Mouse (Mus musculus): ENCODE results near the gene Pdf. TPM values are rescaled to one million over a fixed set of nuclear protein-coding genes. Genes with fewer than 3 reads are reported as not detected.

Gene Pdf
- total RNA-seq (2021) (10 to 100 TPM; 40.4 to 62.3 TPM), polyA plus RNA-seq (2012; rRNA removed) (133 and 144 TPM in 2 replicates)
- long read RNA-seq, transcript Pdf-201 (2 exons, 1,306 nt) = major isoform, 128 of 136 reads
- long read RNA-seq, partial matches to known transcripts = 0 of 136 reads
- long read RNA-seq, other reads (novel, unspliced or antisense) = 8 of 136 reads

GRCm38 (mm10) chr8:107048061-107048941, at the start of gene Pdf:
Pdf (minus strand) TSS chr8:107048614.
- peak; percentile 93 for DNase-seq

GRCm38 (mm10) chr8:107096366-107097036, 48.1 kb upstream of the Pdf start, which contains the start of gene Terf2:
Terf2 (minus strand) TSS chr8:107096547.
- DNase-seq = peak; percentile 96

- DNase-seq = no peak
These were observed 47.4 kb upstream of the Pdf start for GRCm38 (mm10) chr8:107095717-107096365.

DNA sequence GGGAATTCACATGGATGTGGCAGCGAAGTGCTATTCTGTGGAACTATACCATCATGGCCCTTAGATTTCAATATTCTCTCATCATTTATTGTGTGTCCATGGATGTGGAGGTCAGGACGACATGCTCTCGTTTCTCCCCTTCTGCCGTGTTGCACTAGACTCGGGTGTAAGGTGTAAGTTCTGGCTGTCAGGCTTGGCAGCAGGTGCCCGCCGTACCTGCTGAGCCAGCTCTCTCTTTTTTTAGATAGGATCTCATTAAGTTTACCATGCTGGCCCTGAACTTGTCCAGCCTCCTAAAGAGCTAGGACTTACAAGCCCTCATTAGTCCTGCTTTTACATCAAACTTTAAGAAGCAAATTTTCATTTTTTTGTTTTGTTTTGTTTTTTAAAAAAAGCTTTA, 42.1 kb upstream of the Pdf start:
- DNase-seq = no peak

GRCm38 (mm10) chr8:107088526-107089063, 40.2 kb upstream of the Pdf start:
- no peak for DNase-seq

DNA sequence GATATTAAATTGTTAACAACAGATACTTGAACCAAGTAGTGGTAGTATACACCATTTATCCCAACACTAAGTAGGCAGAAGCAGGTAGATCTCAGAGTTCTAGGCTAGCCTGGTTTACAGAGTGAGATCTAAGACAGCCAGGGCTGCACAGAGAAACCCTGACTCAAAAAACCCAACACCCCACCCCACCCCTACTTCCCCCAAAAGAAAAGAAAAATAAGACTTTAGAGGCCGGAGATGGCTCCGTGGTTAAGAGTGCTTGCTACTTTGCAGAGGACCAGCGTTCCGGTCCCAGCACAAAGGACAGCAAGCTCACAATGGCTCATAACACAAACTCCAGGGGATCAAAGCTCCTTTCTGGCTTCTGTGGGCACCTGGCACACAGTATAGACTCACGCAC, 37.6 kb upstream of the Pdf start:
- DNase-seq = no peak

- no peak for DNase-seq
These were observed 36.9 kb upstream of the Pdf start for GRCm38 (mm10) chr8:107085358-107085757.

GRCm38 (mm10) chr8:107076239-107076888, 27.9 kb upstream of the Pdf start:
- peak; percentile 61 for DNase-seq

- DNase-seq = no peak
These were observed 25.7 kb upstream of the Pdf start for GRCm38 (mm10) chr8:107074128-107074527.

DNA sequence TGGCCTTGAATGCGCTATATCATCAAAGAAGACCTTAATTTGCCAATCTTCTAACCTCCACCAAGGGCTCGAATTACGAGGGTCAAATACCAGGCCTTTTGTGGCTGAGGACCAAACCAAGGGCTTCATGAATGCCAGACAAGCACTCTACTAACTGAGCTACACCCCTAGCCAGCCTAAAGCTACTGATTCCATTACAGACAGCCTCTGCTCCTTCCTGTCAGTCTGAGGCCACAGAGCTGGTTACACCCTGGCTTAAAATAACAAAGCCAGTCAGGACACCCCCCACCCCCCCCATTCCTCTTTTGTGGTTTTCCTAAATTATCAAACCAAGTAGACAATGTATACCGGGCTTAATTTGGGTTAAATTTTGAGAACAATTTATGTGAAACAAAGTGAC, 25.3 kb upstream of the Pdf start:
- no peak for DNase-seq

GRCm38 (mm10) chr8:107065511-107066496, 17.4 kb upstream of the Pdf start, which contains the start of gene Tmed6:
Tmed6 (minus strand) TSS chr8:107065644.
- peak; percentile 38 for DNase-seq

DNA sequence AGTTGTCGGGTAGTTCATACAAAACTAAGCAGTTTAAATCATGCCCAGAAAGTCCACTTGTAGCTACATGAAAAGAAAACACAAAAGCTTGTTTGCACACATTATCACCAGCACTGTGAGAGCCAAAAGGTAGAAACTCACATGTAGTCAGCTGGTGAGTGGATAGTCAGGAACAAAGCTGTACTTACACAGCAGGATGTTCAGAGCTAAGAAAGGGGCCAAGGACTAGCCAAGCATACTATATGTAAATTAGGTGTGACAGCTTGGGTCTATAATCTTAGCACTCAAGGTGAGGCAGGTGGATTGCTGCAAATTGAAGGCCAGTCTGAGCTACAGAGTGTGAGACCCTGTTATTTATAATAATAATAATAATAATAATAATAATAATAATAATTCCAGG, 14.2 kb upstream of the Pdf start:
- DNase-seq = no peak

- no peak for DNase-seq
These were observed 8.6 kb upstream of the Pdf start for GRCm38 (mm10) chr8:107056973-107057369.

DNA sequence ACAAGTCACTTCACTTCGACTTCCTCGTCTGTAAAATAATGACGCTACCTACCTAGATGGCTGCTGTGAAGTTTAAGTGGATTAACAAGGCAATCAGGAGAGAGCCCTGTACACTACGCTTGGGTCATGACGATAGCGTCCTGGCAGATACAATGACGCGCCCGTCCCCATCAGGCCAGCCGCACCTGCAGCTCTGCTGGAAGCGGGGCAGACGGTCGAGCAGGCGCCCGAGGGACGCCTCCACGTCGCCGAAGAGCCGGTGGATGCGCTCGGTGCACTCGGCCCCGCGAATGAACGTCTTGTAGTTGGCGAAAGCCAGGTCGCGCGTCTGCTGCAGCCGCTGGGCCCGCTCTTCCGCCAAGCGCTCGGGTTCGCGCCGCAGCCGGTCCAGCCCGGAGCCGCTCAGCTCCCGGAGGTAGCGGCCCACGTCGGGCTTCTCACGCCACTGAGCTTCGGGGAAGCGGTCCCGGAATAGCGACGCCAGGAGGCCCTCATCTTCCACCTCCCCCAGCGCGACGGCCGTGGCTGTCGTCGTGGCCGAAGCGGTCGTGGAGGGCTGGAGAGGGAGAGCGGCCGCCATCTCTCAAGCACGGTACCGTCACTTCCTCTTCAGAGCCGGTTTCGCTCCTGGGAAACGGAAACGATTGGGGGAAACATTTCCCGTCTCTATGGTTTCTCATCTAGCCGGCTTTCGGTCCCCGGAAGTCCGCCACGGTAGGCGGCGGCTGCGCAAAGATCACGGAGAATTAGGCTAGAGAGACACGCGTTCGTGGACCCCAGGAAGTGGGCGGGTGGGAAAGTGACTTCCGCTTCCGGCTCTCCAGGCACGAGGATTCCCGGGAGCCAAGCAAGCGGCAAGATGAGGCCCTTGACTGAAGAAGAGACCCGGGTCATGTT, 7.9 kb upstream of the Pdf start, which contains the start of the genes Cog8 and Nip7:
TSS of gene Cog8 (minus strand) at position 614 of the 897 bp plus-strand sequence.
TSS of gene Nip7 (plus strand) at position 802 of the 897 bp plus-strand sequence.
- peak; percentile 98 for DNase-seq

DNA sequence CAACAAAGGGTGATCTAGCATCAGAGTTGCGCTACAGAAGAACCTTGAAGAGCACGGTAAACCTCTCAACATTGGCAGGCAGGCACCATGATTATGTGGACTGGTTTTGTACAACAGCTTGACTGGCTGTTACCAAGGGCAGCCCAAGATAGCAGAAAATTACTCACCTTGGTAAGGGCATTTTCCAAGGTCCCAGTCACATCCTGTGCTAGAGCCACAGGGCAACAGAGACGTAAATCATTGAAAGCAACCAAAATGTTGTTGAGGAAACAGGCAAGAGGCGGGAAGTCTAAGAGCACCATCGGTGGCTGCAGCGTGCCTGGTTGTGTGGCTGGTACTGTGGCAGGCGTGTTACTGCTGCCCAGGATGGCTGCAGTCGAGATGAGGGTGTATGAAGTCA, 3.6 kb upstream of the Pdf start:
- peak; percentile 73 for DNase-seq

- no peak for DNase-seq
These were observed 1.1 kb upstream of the Pdf start for GRCm38 (mm10) chr8:107049480-107049879.

DNA sequence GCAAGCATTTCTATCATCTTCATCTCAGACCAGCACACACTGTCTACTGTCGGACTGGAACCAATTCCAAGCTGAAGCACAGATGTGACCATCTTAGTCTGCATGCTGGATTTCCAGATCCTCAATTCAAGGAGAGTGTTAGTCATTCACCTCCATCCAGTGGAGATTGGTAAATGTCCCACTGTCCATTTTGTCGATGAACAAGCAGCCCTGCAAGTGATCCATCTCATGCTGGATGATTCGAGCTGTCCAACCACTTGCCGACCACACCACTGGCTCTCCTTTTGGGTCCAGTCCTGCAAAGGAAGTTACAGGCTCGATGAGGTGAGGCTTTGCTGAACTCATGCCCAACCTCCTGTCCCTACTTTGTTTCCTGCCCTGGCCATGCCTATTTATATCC, 1.4 kb downstream of the Pdf start:
- peak; percentile 41 for DNase-seq

- DNase-seq = no peak
These were observed 2.9 kb downstream of the Pdf start for GRCm38 (mm10) chr8:107045478-107045877.

GRCm38 (mm10) chr8:107040632-107041031, 7.8 kb downstream of the Pdf start:
- DNase-seq = no peak
